Mouse (Mus musculus): ENCODE results near the gene Frmd3.

- no peak for TF ChIP-seq CTCF (IDR thresholded peaks at IDR 0.05; ENCODE audit: low read depth, low read length)
- no peak for TF ChIP-seq POLR2A (IDR thresholded peaks at IDR 0.05; ENCODE audit: borderline replicate concordance, low read depth, low read length)
Measured at GRCm38 (mm10) chr4:74012700-74013099, 542 bp upstream of the Frmd3 start.

All from bone marrow macrophage, adult 2 months (primary cell).